Comparison of ENCODE assay signal across 16 mouse cellular contexts in genomic region chr17:47821339-47821738, GRCm38 (mm10). TPM values are rescaled to one million over a fixed set of nuclear protein-coding genes. Genes with fewer than 3 reads are reported as not detected.
DNase-seq lines count a peak whose midpoint lies in the region; ATAC-seq lines count a peak whose summit lies in the region.
"Had no signal": no experiment of that assay in that cellular context is flagged by ENCODE, and none has a peak within 500 bp of the region (broad histone marks: within the 10 kb centered on the region; RNA-seq: fewer than 3 reads in every experiment).

No protein-coding gene starts in this region.

- H3K4me2 ChIP-seq in limb, embryonic 13.5 days (replicated peaks) = no peak overlapping the region
- H3K4me2 ChIP-seq: midbrain, embryonic 13.5 days had no signal

- H3K27ac ChIP-seq in embryonic facial prominence, embryonic 10.5 days (replicated peaks) = peak overlapping the region; percentile 74
- peak overlapping the region; percentile 28; the same call in 1 of the 2 replicates for H3K27ac ChIP-seq in limb, embryonic 13.5 days
- H3K27ac ChIP-seq: heart, embryonic 10.5 days; midbrain, embryonic 13.5 days had no signal

- H3K36me3 ChIP-seq in embryonic facial prominence, embryonic 10.5 days (replicated peaks) = peaks cover 91% of the 10 kb centered on the region
- H3K36me3 ChIP-seq in limb, embryonic 13.5 days = peaks cover 93% of the 10 kb centered on the region
- H3K36me3 ChIP-seq: midbrain, embryonic 13.5 days had no signal

- 48% methylated on average over 8 of the region's 8 CpGs for WGBS in embryonic facial prominence, embryonic 10.5 days
- 50% methylated on average over 8 of the region's 8 CpGs for WGBS in limb, embryonic 13.5 days

- H3K9ac ChIP-seq in limb, embryonic 13.5 days = peak overlapping the region; percentile 36; the same call in 1 of the 2 replicates
- H3K9ac ChIP-seq: liver, postnatal 0 days; midbrain, embryonic 13.5 days had no signal

- peak; percentile 41 for DNase-seq in kidney, postnatal 10 days
- no peak for DNase-seq in kidney, adult 8-10 months
- peak; percentile 5 for DNase-seq in 3T3-L1 (ENCODE audit: low read depth, low spot score)
- peak; percentile 44 for DNase-seq in embryonic facial prominence, embryonic 10.5 days (ENCODE audit: low spot score)
- DNase-seq in urinary bladder, postnatal 10 days (ENCODE audit: low spot score) = no peak
- DNase-seq: adrenal gland, adult 8-10 months; cerebellum, adult 8-10 months; gastrocnemius, postnatal 36 days; heart, postnatal 36 days; liver, postnatal 0 days; thymus, adult 18-20 months had no signal

- H3K27me3 ChIP-seq in embryonic facial prominence, embryonic 10.5 days (replicated peaks; ENCODE audit: low read depth, poor library complexity, severe bottlenecking) = no peaks in the 10 kb centered on the region
- H3K27me3 ChIP-seq in limb, embryonic 13.5 days = no peaks in the 10 kb centered on the region
- H3K27me3 ChIP-seq: midbrain, embryonic 13.5 days had no signal

- no peak overlapping the region for H3K4me3 ChIP-seq in embryonic facial prominence, embryonic 10.5 days
- H3K4me3 ChIP-seq in limb, embryonic 13.5 days = no peak overlapping the region
- H3K4me3 ChIP-seq: heart, embryonic 10.5 days; midbrain, embryonic 13.5 days had no signal

- no peaks in the 10 kb centered on the region for H3K9me3 ChIP-seq in embryonic facial prominence, embryonic 10.5 days
- no peaks in the 10 kb centered on the region for H3K9me3 ChIP-seq in limb, embryonic 13.5 days
- H3K9me3 ChIP-seq: heart, embryonic 10.5 days; midbrain, embryonic 13.5 days had no signal

- peaks cover 54% of the 10 kb centered on the region for H3K4me1 ChIP-seq in embryonic facial prominence, embryonic 10.5 days
- peaks cover 44% of the 10 kb centered on the region for H3K4me1 ChIP-seq in limb, embryonic 13.5 days

- no peak for ATAC-seq in limb, embryonic 13.5 days (ENCODE audit: low FRiP score, low read depth)
- no peak for ATAC-seq in inflammation-experienced regulatory T-cells, adult 6 months
- ATAC-seq: CD4-positive, CD25-positive, alpha-beta regulatory T cell, adult 4 months; liver, postnatal 0 days; midbrain, embryonic 13.5 days had no signal

RNA-seq across cellular contexts. Expression of gene Mdfi, which starts 13.2 kb away (rescaled TPM):
- polyA plus RNA-seq in embryonic facial prominence, embryonic 10.5 days (2016; fragmentation: Nextera tagmentation; extraction: Ambion mirVana) = 21.0 and 25.1 TPM in 2 replicates
- polyA plus RNA-seq in limb, embryonic 13.5 days (2015; fragmentation: Nextera tagmentation; extraction: Ambion mirVana) = 30.9 and 33.9 TPM in 2 replicates
- not detected for polyA plus RNA-seq in inflammation-experienced regulatory T-cells, adult 6 months (2017; shearing (Covaris generic))
- polyA plus RNA-seq: CD4-positive, CD25-positive, alpha-beta regulatory T cell, adult 4 months had no signal

Comparison
In these comparisons a context has a peak if more than half of its experiments do, and no peak if none do; other contexts are left out.
1. DNase-seq: peak in kidney, postnatal 10 days (single experiment), 3T3-L1 (single experiment) and embryonic facial prominence, embryonic 10.5 days (single experiment); none in kidney, adult 8-10 months (0 of 2) and urinary bladder, postnatal 10 days (single experiment).
2. RNA of gene Mdfi, which starts 13.2 kb away (polyA plus RNA-seq): 30.9 to 33.9 TPM in limb, embryonic 13.5 days and 21.0 to 25.1 TPM in embryonic facial prominence, embryonic 10.5 days; not detected in inflammation-experienced regulatory T-cells, adult 6 months; every median in the first group is over 10 times any median in the second.